ENCODE assay signal across 12 mouse cellular contexts in the genomic region with DNA sequence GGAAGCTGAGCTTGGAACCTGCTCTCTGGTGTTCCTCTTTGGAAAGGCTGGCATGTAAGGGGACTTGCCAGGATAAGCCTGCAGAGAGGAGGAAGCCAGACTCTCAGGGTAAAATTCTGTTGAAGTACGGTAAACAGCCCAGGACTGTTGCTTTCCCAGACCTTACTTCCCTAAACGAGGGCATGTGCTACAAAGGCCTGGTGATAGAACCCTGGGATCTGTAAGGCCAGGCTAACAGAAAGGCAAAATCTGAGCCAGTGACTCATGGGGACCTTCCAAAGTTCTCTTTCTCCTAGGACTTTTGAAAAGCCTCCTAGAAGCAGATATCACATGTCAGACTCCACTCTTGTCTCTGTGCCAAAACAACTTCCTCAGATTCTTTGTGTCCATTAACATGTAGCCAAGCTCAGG.
A peak's percentile ranks its signal among the peaks of the same experiment; 100 is the strongest.
DNase-seq lines count a peak whose midpoint lies in the region; ATAC-seq and TF ChIP-seq lines count a peak whose summit lies in the region.
"Had no signal": no experiment of that assay in that cellular context is flagged by ENCODE, and none has a peak within 500 bp of the region (broad histone marks: within the 10 kb centered on the region; RNA-seq: fewer than 3 reads in every experiment).

No protein-coding gene starts in this region.

- TF ChIP-seq POLR2A in cerebellum, adult 2 months (IDR thresholded peaks at IDR 0.05; ENCODE audit: borderline replicate concordance, insufficient read depth, low read length) = no peak

- ATAC-seq in kidney, postnatal 0 days (replicated peaks; ENCODE audit: low FRiP score, low read depth) = no peak
- ATAC-seq in common myeloid progenitor, adult 5-6 weeks (replicated peaks; ENCODE audit: low read depth, poor library complexity, severe bottlenecking) = peak; percentile 41
- ATAC-seq: forebrain, embryonic 16.5 days had no signal

- H3K4me1 ChIP-seq in kidney, postnatal 0 days (replicated peaks; ENCODE audit: insufficient read depth, low read length) = no peaks in the 10 kb centered on the region
- no peaks in the 10 kb centered on the region for H3K4me1 ChIP-seq in cerebellum, adult 2 months (ENCODE audit: control insufficient read depth, insufficient read depth, low read length)

- H3K4me2 ChIP-seq in kidney, postnatal 0 days (ENCODE audit: low read length) = no peak overlapping the region

- no peaks in the 10 kb centered on the region for H3K79me2 ChIP-seq in macrophage (ENCODE audit: inconsistent target)

- H3K9me3 ChIP-seq in kidney, postnatal 0 days (replicated peaks; ENCODE audit: low read length) = no peaks in the 10 kb centered on the region

- peak; percentile 70 for DNase-seq in kidney, postnatal 0 days (ENCODE audit: low spot score)
- no peak for DNase-seq in kidney, adult 8-10 months
- DNase-seq in heart, postnatal 36 days = peak; percentile 20 to 22
- DNase-seq in right cerebral cortex, postnatal 25 days = no peak
- no peak for DNase-seq in adrenal gland, postnatal 4 days (ENCODE audit: low spot score in 2 of 2)
- DNase-seq in cerebellum, adult 2 months = no peak
- DNase-seq: adrenal gland, postnatal 36 days; cerebellum, adult 8-10 months had no signal

- WGBS in kidney, postnatal 0 days = 74% methylated on average over 2 of the region's 2 CpGs
- WGBS in macrophage (ENCODE audit: missing documents) = 0% methylated on average over 2 of the region's 2 CpGs
- 43% methylated on average over 2 of the region's 2 CpGs for WGBS in cerebellum, adult 2 months

- no peak for TF ChIP-seq CTCF in kidney, postnatal 0 days (IDR thresholded peaks at IDR 0.05; ENCODE audit: low read depth)
- no peak for TF ChIP-seq CTCF in cerebellum, adult 2 months (IDR thresholded peaks at IDR 0.05; ENCODE audit: borderline replicate concordance, insufficient read depth, low read depth, low read length)

- no peak overlapping the region for H3K9ac ChIP-seq in kidney, postnatal 0 days (ENCODE audit: low read depth, low read length)
- H3K9ac ChIP-seq: liver, embryonic 14.5 days had no signal

- H3K36me3 ChIP-seq in kidney, postnatal 0 days (ENCODE audit: insufficient read depth, low read length) = no peaks in the 10 kb centered on the region
- no peaks in the 10 kb centered on the region for H3K36me3 ChIP-seq in macrophage (ENCODE audit: inconsistent target)

- H3K27me3 ChIP-seq in kidney, postnatal 0 days (ENCODE audit: insufficient read depth, low read length) = no peaks in the 10 kb centered on the region
- H3K27me3 ChIP-seq in cerebellum, adult 2 months (ENCODE audit: control insufficient read depth, insufficient read depth, low read length) = no peaks in the 10 kb centered on the region

- no peak overlapping the region for H3K4me3 ChIP-seq in kidney, postnatal 0 days (replicated peaks; ENCODE audit: low read depth, low read length)
- H3K4me3 ChIP-seq in macrophage (ENCODE audit: inconsistent target) = no peak overlapping the region
- H3K4me3 ChIP-seq in cerebellum, adult 2 months (replicated peaks; ENCODE audit: insufficient read depth, low read depth, low read length) = no peak overlapping the region

- intact Hi-C loops in heart, postnatal 36 days (cut with DNase I) = no loop called here

- no peak overlapping the region for H3K27ac ChIP-seq in kidney, postnatal 0 days
- H3K27ac ChIP-seq in macrophage = peak overlapping the region; percentile 74
- H3K27ac ChIP-seq in cerebellum, adult 2 months (ENCODE audit: insufficient read depth, low read length) = no peak overlapping the region
- H3K27ac ChIP-seq: liver, embryonic 14.5 days had no signal

Comparison
In these comparisons a context has a peak if more than half of its experiments do, and no peak if none do; other contexts are left out.
1. DNase-seq: peak in kidney, postnatal 0 days (single experiment) and heart, postnatal 36 days (2 of 2); none in kidney, adult 8-10 months (0 of 2), right cerebral cortex, postnatal 25 days (single experiment), adrenal gland, postnatal 4 days (0 of 2) and cerebellum, adult 2 months (0 of 2).